Mouse (Mus musculus): ENCODE results near the gene Nmrk1.

- TF ChIP-seq CTCF (IDR thresholded peaks at IDR 0.05; ENCODE audit: borderline replicate concordance, insufficient read depth, low read depth, low read length) (no peak), POLR2A (IDR thresholded peaks at IDR 0.05; ENCODE audit: borderline replicate concordance, insufficient read depth, low read length) (no peak)
These were observed 63.8 kb downstream of the Nmrk1 start for GRCm38 (mm10) chr19:18695552-18695951.
